Mouse (Mus musculus) left cerebral cortex, postnatal 25 days (tissue): ENCODE measurements around the gene Riok2. TPM values are rescaled to one million over a fixed set of nuclear protein-coding genes. Genes with fewer than 3 reads are reported as not detected.
"Not testable (repeated sequence)": the region's sequence is repeated elsewhere in the genome, so short reads cannot be mapped to it uniquely, and the experiment has no call there.

Experiments used
- DNase-seq, 2 experiments: peaks; one replicate each; pipeline ENCODE4 v3.0.0; 2022; ENCODE audit warnings: low spot score in 2 of 2, mixed read lengths in 1 of 2
- intact Hi-C: fragments of 180-260 bp; cut with DNase I; formaldehyde crosslinking; loops from one replicate; pipeline ENCODE4 v1.15.1; 2025
- total RNA-seq, 2 experiments: library from RNA; stranded (reverse); gene quantifications; 2 replicates each; pipeline ENCODE4 v1.2.3; 2021

The Riok2 gene
- total RNA-seq, result 10 to 100 TPM; 16.5 to 16.7 TPM

DNA sequence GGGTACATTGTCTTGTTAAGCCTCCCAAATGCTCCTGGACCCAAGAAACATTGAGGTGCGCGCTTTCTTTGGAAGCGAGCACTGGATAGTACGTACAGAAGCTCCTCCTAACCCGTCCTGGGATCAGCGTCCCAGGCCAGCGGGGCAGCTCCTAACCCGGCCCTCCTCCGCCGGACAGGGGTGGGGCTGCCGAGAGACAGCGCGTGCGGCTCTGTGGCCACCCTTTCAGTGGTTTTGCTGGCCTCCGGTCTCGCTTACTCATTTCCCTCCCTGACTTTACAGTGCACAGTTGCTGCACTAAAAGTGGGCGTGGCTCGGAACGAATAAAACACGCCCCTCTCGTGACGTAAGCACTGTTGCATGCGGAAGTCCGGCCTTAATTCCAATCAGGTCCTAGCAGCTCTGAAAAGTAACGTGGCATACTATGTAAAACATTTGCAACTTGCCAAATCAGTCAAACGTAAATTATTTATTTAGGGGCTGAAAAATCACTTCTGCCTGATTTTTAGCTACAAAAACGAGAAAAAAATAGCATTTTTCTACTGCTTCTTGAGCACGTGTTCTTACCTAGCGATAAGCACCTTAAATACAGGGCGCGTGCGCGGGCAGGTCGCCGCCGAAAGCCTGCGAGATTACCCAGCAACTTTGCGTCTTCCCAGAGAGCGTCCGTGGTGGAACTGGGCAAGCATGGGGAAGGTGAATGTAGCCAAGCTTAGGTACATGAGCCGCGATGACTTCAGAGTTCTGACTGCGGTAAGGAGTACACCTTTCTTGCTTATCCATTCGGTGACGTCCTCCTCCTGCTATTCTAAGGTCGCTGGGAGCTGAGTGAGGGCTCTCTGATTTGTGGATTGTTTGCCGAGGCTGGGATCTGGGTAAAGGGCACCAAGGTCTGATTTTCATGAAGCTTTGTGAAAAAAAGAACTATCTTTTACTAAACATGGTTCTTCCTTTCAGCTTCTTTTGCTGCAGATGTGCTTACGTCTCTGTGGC is at the start of gene Riok2:
Gene Riok2, plus strand, starts transcription at position 392 of the 993 bp plus-strand sequence.
- intact Hi-C loops, result loop anchor here (10.0 kb wide), 1 partner anchor 451 kb away; the partner anchor contains the start of gene Spaca6
- peak; percentile 93 to 96 for DNase-seq

- intact Hi-C loops, result not testable (repeated sequence)
These were observed 48.1 kb upstream of the Riok2 start for GRCm38 (mm10) chr17:17326022-17326421.

GRCm38 (mm10) chr17:17326636-17327035 is 47.5 kb upstream of the Riok2 start:
- DNase-seq, result no peak
- intact Hi-C loops, result no loop called here

More at GRCm38 (mm10) chr17:17326022-17326421, 48.1 kb upstream of the Riok2 start:
- DNase-seq, result not testable (repeated sequence)

DNA sequence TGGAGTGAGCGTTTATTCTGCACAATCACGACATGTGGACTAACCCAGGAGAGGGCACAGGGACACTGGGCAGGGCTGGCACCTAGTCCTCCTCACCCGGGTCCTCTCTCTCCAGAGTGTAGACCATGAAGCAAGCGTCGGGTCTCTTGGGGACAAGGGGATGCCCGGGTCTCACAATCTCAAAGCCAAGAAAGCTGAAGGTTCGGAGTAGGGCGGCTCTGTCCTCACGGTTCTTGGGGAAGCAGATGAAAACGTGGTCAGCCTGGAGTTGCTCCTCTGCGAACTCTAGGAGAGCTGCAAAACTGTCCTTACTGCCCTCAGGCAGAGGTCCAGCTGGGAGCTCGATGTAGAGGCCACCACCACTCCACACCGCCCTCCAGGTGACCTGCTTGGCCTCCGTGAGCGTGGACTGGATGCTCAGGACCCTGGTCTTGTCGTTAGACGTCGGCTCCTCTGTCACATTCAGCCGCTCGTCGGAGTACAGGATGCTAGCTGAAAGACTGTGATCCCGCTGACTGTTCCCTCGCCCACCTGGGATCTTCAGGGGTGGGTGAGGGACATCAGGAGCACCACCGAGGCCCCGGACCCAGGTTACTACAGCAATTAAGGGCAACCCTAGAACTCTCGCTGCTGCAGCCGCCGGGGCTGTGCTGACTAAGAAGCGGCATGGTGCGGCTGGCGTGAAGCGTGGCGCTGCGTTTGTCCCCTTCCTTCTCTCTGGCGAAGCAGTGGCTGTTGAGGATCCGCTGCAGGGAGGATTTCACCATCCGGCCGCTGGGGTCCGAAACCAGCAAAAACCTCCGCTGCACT is 28.5 kb upstream of the Riok2 start:
- intact Hi-C loops, result not testable (repeated sequence)

DNA sequence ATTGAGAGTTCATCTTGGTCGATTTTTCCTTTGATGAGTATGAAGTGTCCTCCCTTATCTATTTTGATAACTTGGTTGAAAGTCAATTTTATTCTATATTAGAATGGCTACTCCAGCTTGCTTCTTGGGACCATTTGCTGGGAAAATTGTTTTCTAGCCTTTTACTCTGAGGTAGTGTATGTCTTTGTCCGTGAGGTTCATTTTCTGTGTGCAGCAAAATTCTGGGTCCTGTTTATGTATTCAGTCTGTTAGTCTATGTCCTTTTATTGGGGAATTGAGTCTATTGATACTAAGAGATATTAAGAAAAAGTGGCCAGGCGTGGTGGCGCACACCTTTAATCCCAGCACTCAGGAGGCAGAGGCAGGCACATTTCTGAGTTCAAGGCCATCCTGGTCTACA is 27.8 kb upstream of the Riok2 start:
- DNase-seq, intact Hi-C loops: not testable (repeated sequence)

More for the DNA sequence above, 28.5 kb upstream of the Riok2 start:
- not testable (repeated sequence) for DNase-seq

DNA sequence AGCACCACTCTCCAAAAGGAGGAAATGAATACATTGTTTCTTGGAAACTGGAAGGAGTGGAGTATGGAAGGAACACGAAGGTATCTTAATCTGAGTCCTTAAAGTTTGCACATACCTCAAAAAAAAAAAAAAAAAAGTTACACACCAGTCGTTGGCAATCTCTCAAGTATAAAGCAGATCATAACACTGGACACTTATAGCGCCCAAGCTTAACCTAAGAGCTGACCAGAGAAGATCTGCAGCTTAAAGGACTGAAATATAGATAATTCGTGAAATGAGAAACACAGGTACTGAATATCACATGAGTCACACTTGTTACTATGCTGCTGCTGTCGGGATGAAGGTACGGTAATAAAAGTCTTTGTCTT is 575 bp upstream of the Riok2 start:
- intact Hi-C loops, result loop anchor here (10.0 kb wide), 1 partner anchor 451 kb away; the partner anchor contains the start of gene Spaca6
- no peak for DNase-seq

DNA sequence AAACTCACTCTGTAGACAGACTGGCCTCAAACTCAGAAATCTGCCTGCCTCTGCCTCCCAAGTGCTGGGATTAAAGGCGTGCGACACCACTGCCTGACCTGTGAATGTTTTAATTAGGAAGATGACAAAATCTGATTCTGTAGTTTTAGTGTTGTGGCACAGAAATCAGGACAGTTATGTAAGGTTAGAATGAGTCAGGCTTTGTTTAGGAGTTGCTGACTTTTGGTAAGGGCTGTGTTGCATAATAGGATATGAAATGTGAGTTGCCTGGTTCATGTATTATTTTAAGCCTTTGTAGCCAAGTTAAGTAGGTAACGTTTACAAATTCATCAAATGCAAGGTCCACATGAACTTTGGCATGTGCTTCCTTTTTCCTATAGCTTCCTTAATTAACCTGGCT is 1.5 kb downstream of the Riok2 start:
- intact Hi-C loops, result loop anchor here (10.0 kb wide), 1 partner anchor 449 kb away; the partner anchor contains the start of gene Spaca6

GRCm38 (mm10) chr17:17383703-17384102 is 9.6 kb downstream of the Riok2 start:
- intact Hi-C loops, result no loop called here
- no peak for DNase-seq

More for the DNA sequence above, 1.5 kb downstream of the Riok2 start:
- no peak for DNase-seq

GRCm38 (mm10) chr17:17384502-17384901 is 10.4 kb downstream of the Riok2 start:
- intact Hi-C loops, result no loop called here
- no peak for DNase-seq

DNA sequence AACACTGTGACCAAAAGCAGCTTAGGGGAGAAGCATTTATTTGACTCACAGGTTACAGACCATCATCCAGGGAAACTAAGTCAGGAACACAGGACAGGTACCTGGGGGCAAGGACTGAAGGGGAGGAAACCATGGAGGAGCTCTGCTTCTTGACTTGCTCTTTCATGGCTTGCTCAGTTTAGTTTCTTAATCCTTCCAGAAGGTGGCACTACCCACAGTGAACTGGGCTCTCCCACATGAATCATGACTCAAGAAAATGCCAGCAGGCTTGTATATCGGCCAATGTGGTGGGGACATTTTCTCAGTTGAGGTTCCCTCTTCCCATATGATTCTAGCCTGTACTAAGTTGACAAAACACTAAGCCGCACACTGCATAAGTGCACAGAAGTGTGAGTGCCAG is 12.0 kb downstream of the Riok2 start:
- DNase-seq, result no peak
- intact Hi-C loops, result no loop called here

DNA sequence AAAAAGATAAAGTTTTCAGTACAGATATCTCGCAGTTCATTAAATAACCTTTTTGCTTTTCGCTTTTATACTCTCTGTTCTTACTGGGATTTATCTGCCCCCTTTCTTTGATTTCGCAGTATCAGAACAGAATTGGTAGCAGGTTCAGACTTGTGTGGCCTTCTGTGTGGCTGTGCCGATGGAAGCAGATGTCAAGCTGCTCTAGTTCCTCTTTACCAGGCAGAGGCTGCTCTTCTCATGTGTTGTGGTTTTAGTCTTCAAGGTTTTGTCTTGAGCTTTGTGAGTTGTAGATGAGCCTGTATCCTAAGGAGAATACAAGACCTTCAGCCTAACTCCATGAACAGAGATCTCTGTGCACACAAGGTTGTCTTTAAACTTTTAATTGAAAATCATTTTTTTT is 17.7 kb downstream of the Riok2 start:
- no peak for DNase-seq
- intact Hi-C loops, result loop anchor here (10.0 kb wide), 1 partner anchor 173 kb away; no protein-coding TSS in a partner anchor

- no peak for DNase-seq
- intact Hi-C loops, result loop anchor here (10.0 kb wide), 1 partner anchor 172 kb away; no protein-coding TSS in a partner anchor
These were observed 18.8 kb downstream of the Riok2 start for GRCm38 (mm10) chr17:17392863-17393262.

- DNase-seq, result no peak
- intact Hi-C loops, result loop anchor here (10.0 kb wide), 1 partner anchor 172 kb away; no protein-coding TSS in a partner anchor
These were observed 19.2 kb downstream of the Riok2 start for GRCm38 (mm10) chr17:17393300-17393699.

DNA sequence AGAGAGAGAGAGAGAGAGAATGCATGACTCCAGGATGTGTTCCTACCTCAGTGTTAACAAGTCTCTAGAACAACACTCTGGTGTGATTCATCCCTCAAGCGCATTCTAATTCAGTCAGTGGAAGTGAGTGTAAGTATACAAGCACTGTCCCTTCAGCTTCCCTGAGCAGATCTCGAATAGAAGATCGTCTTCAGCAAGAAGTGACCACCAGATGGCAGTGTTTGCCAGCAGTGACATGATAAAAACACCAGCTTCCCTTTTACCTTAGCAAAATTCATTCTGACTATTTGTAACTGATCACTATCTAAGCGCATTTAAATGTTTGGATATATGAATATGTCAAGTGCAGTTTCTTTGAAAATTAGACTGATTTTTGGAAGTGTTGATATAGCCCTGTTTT is 20.2 kb downstream of the Riok2 start:
- intact Hi-C loops, result loop anchor here (1.0 to 10.0 kb wide), 2 partner anchors 170 to 251 kb away; no protein-coding TSS in a partner anchor
- DNase-seq, result peak; percentile 90 to 94

GRCm38 (mm10) chr17:17396869-17397268 is 22.8 kb downstream of the Riok2 start:
- intact Hi-C loops, result loop anchor here (5.0 to 10.0 kb wide), 2 partner anchors 168 to 350 kb away; no protein-coding TSS in a partner anchor
- no peak for DNase-seq

- intact Hi-C loops, result loop anchor here (5.0 to 10.0 kb wide), 2 partner anchors 166 to 349 kb away; no protein-coding TSS in a partner anchor
- no peak for DNase-seq
These were observed 24.6 kb downstream of the Riok2 start for GRCm38 (mm10) chr17:17398664-17399063.

GRCm38 (mm10) chr17:17402222-17403004 is 28.3 kb downstream of the Riok2 start, which contains the start of gene Lix1:
TSS of gene Lix1 (plus strand) at chr17:17402672.
- peak; percentile 80 to 93 for DNase-seq
- intact Hi-C loops, result loop anchor here (5.0 kb wide), 1 partner anchor 225 kb away; the partner anchor contains the start of gene Lnpep

- intact Hi-C loops, result loop anchor here (5.0 kb wide), 1 partner anchor 224 kb away; the partner anchor contains the start of gene Lnpep
- peak in 1 of 2 experiments; percentile 68 for DNase-seq
These were observed 28.9 kb downstream of the Riok2 start for GRCm38 (mm10) chr17:17403038-17403437.
